Mouse (Mus musculus) gastrocnemius, adult 2 months (tissue): ENCODE results near the gene Tuba3a. TPM values are rescaled to one million over a fixed set of nuclear protein-coding genes. Genes with fewer than 3 reads are reported as not detected.

ENCODE experiments used
- DNase-seq: peaks from one replicate; pipeline ENCODE4 v3.0.0; 2022
- H3K27ac ChIP-seq: fragments of 200-600 bp; 2 replicates; pipeline ENCODE4 v1.8.1; 2022; ENCODE audit warnings: mild to moderate bottlenecking
- H3K4me3 ChIP-seq: fragments of 200-600 bp; 2 replicates; pipeline ENCODE4 v1.8.1; 2022; ENCODE audit warnings: mild to moderate bottlenecking, moderate library complexity
- CTCF ChIP-seq: fragments of 200-600 bp; IDR thresholded peaks from 2 replicates; pipeline ENCODE4 v1.8.1; 2022; ENCODE audit warnings: antibody characterized with exemption, mild to moderate bottlenecking, moderate library complexity
- intact Hi-C: fragments of 180-260 bp; cut with DNase I; formaldehyde crosslinking; loops from one replicate; pipeline ENCODE4 v1.15.1; 2025
- total RNA-seq, 2 experiments: library from RNA; stranded (reverse); gene quantifications; 2 replicates each; pipeline ENCODE4 v1.2.3; 2021

The Tuba3a gene
- total RNA-seq, 2 experiments from 2014 or later: not detected

GRCm38 (mm10) chr6:125253863-125254715 is 31.8 kb downstream of the Tuba3a start:
- H3K27ac ChIP-seq: peak overlapping the region; percentile 16; the same call in 1 of the 2 replicates
- H3K4me3 ChIP-seq: peak overlapping the region; percentile 32
- no peak for DNase-seq
- intact Hi-C loops: no loop called here
- no peak for TF ChIP-seq CTCF

GRCm38 (mm10) chr6:125252711-125253110 is 33.1 kb downstream of the Tuba3a start:
- H3K27ac ChIP-seq: no peak overlapping the region
- no peak for DNase-seq

GRCm38 (mm10) chr6:125252285-125252684 is 33.6 kb downstream of the Tuba3a start:
- Histone ChIP-seq H3K4me3 (no peak overlapping the region), H3K27ac (no peak overlapping the region)
- no peak for DNase-seq
- intact Hi-C loops: no loop called here
- no peak for TF ChIP-seq CTCF

More at GRCm38 (mm10) chr6:125252711-125253110, 33.1 kb downstream of the Tuba3a start:
- TF ChIP-seq CTCF: no peak
- intact Hi-C loops: no loop called here
- no peak overlapping the region for H3K4me3 ChIP-seq

- intact Hi-C loops: no loop called here
- no peak overlapping the region for H3K27ac ChIP-seq
- no peak for TF ChIP-seq CTCF
- no peak overlapping the region for H3K4me3 ChIP-seq
- no peak for DNase-seq
Observed at GRCm38 (mm10) chr6:125244551-125244950, 41.3 kb downstream of the Tuba3a start.

- Histone ChIP-seq H3K27ac (no peak overlapping the region), H3K4me3 (no peak overlapping the region)
- no peak for DNase-seq
- intact Hi-C loops: no loop called here
- TF ChIP-seq CTCF: no peak
Observed at GRCm38 (mm10) chr6:125241566-125241965, 44.3 kb downstream of the Tuba3a start.

- intact Hi-C loops: no loop called here
- DNase-seq: no peak
- TF ChIP-seq CTCF: no peak
- H3K4me3 ChIP-seq: no peak overlapping the region
- H3K27ac ChIP-seq: no peak overlapping the region
Observed at GRCm38 (mm10) chr6:125240617-125241016, 45.2 kb downstream of the Tuba3a start.

GRCm38 (mm10) chr6:125239547-125239946 is 46.3 kb downstream of the Tuba3a start:
- Histone ChIP-seq H3K4me3 (no peak overlapping the region), H3K27ac (no peak overlapping the region)
- no peak for TF ChIP-seq CTCF
- intact Hi-C loops: no loop called here
- DNase-seq: no peak

- TF ChIP-seq CTCF: no peak
- DNase-seq: no peak
- Histone ChIP-seq H3K27ac (no peak overlapping the region), H3K4me3 (no peak overlapping the region)
- intact Hi-C loops: no loop called here
Observed at GRCm38 (mm10) chr6:125238396-125238795, 47.4 kb downstream of the Tuba3a start.

GRCm38 (mm10) chr6:125237421-125237820 is 48.4 kb downstream of the Tuba3a start:
- Histone ChIP-seq H3K27ac (no peak overlapping the region), H3K4me3 (no peak overlapping the region)
- intact Hi-C loops: no loop called here
- DNase-seq: no peak
- no peak for TF ChIP-seq CTCF

- intact Hi-C loops: no loop called here
- TF ChIP-seq CTCF: no peak
- H3K4me3 ChIP-seq: no peak within 1 kb of the TSS
- DNase-seq: no peak
- no peak within 1 kb of the TSS for H3K27ac ChIP-seq
Observed at GRCm38 (mm10) chr6:125236782-125237181, 49.1 kb downstream of the Tuba3a start, which contains the start of gene Cd27. Gene Cd27, minus strand, starts transcription at chr6:125237010.

- H3K4me3 ChIP-seq: no peak overlapping the region
- intact Hi-C loops: no loop called here
- no peak overlapping the region for H3K27ac ChIP-seq
- no peak for DNase-seq
- no peak for TF ChIP-seq CTCF
Observed at GRCm38 (mm10) chr6:125236341-125236740, 49.5 kb downstream of the Tuba3a start.

GRCm38 (mm10) chr6:125234520-125234828 is 51.4 kb downstream of the Tuba3a start:
- peak overlapping the region; percentile 73 for H3K27ac ChIP-seq
- intact Hi-C loops: loop anchor here (5.0 kb wide), 1 partner anchor 87 kb away; the partner anchor contains the start of gene Iffo1
- DNase-seq: peak; percentile 48
- no peak for TF ChIP-seq CTCF
- H3K4me3 ChIP-seq: peak overlapping the region; percentile 34

- H3K4me3 ChIP-seq: peak overlapping the region; percentile 34
- intact Hi-C loops: loop anchor here (5.0 kb wide), 1 partner anchor 87 kb away; the partner anchor contains the start of gene Iffo1
- no peak for DNase-seq
- no peak for TF ChIP-seq CTCF
- peak overlapping the region; percentile 73 for H3K27ac ChIP-seq
Observed at GRCm38 (mm10) chr6:125233816-125234519, 51.9 kb downstream of the Tuba3a start.
